Mouse (Mus musculus) adipocyte (in vitro differentiated cells): ENCODE measurements around the gene Fam155a.

Source experiments
- DNase-seq: peaks from one replicate; pipeline ENCODE4 v3.0.0-alpha.2; 2016; ENCODE audit warnings: low spot score

Fam155a gene

DNA sequence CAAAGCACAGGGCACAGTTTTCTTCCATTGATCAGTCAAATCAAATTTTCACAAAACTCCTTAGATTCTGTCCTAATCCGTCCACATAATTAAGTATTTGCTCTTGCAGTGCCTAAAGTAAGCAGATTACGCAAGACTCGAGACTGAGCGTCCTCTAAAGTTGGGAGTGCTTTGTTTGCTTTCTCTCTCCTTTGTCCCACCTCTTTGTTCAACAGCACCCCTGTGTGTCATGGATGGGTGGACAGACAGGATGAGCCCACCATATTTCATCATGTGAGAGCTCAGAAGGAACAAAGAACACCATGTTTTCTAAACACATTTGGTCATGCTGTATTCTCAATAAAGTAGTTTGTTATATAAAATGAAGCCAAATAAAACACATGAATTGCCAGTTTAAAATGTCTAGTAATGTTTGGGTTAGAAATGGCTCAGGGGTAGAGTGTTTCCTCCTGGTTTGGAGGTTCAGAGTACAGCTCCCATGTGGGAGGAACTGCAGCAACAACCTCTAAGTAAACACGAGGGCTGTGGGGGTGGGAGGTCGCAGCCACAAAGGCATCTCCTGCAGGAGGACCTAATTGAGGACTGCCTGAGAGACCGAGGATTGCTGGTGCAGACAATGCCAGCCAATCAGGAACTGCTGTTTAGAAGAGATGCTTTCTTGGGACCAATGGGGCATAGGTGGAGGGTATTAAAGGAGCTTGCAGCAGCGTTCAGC, 482.8 kb downstream of the Fam155a start:
- no peak for DNase-seq

DNA sequence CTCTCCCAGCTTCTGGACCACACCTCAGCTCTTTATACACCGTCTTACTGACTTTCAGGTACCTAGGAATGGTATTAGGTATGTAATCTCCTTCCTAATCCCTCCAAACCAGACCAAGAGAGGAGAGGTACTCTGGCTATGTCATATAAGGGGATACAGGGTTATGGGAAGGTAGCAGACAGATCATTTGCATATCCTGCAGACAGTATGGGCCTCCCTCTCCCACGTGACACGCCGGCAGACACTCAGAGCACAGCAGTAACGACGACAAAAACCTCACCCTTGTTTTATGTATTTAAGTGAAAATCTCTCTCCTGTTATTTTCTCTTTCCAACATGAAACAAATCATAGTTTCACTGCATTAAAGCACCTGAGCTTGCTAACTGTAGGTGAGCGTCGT, 496.8 kb downstream of the Fam155a start:
- DNase-seq, result no peak

DNA sequence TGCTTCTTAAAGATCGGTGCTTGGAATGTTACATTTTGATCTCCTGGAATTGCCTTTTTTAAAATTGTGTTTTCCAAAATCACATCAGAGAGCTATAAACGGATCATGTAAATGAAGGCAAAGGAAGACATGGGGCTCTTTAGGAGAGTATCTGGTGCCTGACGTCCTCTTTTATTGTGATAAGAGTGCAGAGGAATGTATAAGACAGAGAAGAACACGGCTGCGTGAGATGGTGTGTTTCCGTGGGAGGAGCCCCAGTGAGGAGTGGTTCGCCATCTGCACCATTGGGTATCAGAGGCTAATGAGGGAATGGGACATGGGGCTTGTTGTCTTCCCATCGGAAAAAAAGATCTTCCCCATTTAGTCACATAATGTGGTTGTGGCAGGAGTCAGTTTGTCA, 506.6 kb downstream of the Fam155a start:
- no peak for DNase-seq

DNA sequence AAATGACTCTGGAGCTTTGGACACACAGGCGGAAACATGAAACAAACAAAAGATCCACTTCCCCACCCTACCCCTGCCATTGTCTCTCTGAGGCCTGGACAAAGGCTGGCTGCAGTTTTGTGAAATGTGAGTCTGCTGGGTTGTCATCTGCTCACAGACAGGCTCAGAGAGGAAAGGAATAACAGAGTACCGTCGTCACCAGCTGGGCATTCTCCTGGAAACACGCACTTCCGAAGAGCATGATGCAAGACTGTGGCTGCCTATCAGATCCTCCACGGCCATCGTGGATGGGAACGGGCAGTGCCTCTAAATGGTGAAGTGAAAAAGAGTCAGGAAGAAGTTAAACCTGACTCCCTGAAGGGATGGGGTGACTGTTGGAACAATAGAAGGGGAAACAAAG, 509.4 kb downstream of the Fam155a start:
- DNase-seq, result no peak

DNA sequence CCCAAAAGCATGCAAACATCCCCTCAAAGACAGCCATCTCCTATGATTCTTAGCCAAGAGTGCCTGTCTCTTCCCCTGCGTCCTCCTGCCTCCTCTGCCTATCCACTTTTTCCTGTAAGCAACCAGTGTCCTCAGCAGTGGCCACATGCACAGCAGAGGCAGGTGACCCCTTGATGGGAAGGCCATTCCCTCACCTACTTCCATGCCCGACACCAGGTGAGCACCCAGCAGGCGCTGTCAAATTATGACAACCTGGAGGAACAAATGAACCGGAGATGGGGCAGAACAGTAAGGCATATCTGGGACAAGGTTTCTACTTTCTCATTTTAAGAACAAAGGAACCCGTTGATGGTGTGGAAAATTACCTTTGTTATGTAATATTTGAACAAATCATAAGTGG, 515.6 kb downstream of the Fam155a start:
- no peak for DNase-seq

- DNase-seq, result no peak
These were observed 518.0 kb downstream of the Fam155a start for GRCm38 (mm10) chr8:9252991-9253390.

- DNase-seq, result no peak
These were observed 522.7 kb downstream of the Fam155a start for GRCm38 (mm10) chr8:9248109-9248821.

GRCm38 (mm10) chr8:9245994-9246393, 525.0 kb downstream of the Fam155a start:
- DNase-seq, result no peak

DNA sequence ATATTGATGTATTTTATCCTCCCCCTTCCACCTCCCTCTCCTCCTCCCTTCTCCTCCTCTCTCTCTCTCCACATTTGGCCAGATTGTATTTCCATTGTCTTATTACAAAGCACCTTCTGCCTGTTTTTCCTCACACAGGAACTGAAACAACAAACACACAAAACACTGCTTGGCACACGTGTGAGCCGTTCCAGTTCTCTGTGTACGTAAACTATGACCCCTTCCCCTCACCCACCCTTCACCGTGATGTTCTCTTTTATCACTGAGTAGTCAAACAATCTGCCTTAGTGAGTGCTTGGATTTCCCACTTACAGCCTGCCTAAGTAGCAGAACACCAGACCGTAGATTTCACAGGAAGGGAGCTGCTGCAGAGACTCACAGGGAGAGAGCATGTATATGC, 530.0 kb downstream of the Fam155a start:
- DNase-seq, result no peak

DNA sequence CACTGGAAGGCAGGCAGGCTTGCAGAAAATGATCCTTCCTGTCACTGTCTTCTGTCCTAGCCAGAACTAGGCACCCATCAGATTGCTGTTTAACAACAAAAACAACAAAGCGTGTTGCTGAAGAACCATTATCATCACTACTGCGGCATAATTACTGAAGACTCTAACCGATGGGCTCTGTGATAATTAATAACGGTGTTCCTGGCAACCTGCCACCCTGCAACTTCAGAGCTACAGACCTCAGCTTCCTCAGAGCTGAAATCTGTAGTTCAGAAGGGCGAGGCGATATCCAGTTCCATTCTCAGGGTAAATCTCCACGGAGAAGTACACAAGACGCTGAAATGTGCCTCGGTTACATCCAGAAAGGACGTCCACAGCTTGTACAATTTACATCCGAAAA, 531.2 kb downstream of the Fam155a start:
- no peak for DNase-seq

DNA sequence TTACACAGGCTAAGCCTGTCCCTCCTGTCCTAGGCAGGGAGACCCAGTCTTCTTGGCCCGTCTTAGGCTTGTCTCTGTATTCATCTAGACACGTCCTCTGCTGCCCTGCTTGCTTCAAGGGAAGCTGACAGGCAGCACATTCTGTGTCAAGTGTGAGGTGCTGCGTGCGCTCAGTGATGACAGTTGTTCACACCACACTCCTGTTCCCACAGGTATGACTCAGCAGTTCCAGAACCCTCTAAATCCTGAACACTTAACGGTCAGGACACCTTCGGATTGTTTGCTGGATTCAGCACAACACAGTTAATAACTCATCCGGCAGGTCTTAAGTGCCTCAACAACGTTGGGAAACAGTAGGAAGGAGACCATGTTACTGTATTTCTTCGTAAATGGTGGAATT, 532.0 kb downstream of the Fam155a start:
- no peak for DNase-seq

DNA sequence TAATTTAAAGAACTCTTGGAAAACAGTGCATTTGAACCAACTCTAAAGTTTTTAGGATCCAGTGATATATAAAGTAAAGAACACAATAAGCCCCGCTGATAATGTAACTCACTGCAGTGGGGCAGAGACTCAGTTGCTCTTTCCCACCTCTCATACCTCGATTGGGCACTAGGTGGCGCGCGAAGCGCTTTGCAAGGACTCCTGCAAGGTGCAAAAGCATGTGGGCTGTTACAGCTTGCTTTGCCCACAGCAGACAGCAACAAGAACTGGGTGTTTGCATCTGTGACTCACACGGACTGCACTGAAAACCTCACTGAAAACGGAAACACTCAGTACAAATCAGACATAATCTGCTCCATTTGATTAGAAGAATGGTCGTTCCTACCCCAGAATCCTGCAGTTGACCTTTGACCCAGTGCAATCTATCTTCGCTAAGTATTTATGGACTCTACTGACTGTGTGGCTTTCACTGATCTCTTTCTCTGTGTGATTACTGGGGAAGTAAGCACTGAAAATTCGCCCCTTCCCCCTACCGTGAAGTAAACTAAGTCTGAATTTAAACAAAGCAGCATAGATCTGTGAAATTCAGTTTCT, 537.5 kb downstream of the Fam155a start:
- DNase-seq, result peak; percentile 77

DNA sequence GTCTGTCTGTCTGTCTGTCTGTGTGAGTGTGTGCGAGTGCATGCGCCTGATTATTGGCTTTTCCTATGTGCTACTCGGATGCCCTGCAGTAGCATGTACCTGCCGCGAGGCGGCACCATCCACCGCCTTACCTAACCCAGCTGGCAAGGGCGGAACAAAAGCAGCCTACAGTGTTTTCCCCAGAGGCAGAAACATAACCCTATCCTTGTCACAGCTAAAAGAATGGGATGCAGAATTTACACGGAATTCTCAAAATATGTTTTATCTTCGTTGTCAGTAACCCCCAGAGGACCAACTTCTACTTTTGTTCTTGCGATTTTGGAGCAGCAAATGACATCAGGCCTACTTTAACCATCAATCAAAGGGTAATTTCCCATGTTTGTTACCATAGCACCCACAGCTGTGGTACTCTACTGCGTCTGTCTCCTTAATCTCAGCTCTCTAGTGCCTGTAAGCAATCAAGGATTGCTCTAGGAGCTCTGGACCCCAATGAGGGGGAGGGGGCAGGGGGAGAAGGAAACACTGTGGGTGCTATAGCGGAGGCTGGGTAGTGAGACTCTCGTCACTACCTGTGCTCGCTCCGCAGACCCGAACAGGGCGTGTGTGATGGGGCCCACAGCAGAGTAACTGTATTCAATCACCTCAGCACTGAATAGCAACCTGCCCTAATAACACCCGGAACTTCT, 543.0 kb downstream of the Fam155a start:
- no peak for DNase-seq

DNA sequence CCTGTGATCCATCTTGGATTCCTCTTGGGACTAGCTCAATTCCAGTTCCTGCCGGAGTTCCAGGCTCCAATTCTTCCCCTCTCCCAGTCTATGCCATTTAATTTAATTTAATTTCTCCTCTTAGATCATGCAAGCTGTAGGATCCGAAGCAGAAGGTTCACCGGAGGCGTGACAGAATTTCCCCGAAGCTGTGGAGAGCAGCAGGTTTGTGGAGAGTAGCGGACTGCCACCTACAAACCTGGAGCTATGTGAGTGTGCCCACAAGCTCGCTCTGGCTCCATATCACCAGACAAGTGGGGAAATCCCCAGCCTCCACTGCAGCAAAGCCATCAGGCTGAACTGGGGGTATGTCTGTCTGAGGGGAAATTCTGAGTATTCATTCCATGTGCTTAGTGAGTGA, 544.2 kb downstream of the Fam155a start:
- DNase-seq, result no peak

GRCm38 (mm10) chr8:9211751-9212150, 559.2 kb downstream of the Fam155a start:
- no peak for DNase-seq

DNA sequence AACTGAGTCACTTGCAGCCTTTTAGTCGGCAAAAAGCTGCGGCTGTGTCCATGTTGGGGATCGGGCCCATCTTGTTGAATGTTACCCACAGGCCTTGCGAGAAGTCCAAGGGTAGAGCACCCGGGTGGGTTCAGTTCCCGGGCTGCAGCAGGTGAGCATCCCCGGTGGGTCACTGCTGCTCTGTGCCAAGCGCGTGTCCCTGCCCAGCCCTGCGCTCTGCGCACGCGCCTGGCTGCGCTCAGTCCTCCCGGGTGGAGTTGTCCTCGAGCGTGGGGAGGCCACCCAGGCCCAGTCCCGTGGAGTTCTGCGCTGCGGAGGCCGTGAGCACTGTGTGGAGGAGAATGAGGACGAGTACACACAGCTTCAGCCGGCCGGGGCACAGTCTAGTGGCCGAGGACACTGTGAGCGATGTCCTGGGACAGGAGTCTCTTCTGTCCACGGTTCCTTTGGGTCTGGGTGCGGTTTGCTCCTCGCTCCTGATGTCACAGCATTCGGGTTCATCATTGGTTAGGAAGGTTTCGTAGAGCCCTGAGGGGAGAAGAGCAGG, 563.4 kb downstream of the Fam155a start:
- no peak for DNase-seq

GRCm38 (mm10) chr8:9204345-9205067, 566.5 kb downstream of the Fam155a start:
- no peak for DNase-seq

- no peak for DNase-seq
These were observed 570.9 kb downstream of the Fam155a start for GRCm38 (mm10) chr8:9200099-9200498.

- no peak for DNase-seq
These were observed 579.3 kb downstream of the Fam155a start for GRCm38 (mm10) chr8:9191682-9192081.

DNA sequence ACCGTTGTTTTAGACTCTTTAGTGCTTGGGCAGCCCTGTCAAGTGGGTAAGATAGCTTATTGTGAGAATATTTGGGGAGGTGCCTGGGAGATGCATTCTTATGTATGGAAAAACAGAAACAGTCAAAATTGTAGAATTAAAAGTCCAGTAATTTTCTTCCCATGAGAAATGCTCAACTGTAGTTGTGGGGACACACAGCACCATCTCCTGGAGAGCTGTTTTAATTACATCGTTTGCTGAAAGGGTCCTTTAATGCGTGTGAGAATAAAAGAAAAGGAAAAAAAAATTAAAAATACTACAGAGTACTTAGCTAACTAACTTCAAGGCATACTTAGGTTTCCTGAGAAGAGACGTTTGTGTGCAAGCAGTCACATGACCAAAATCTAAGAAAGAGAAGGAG, 582.3 kb downstream of the Fam155a start:
- DNase-seq, result no peak

GRCm38 (mm10) chr8:9185200-9185599, 585.8 kb downstream of the Fam155a start:
- DNase-seq, result no peak

DNA sequence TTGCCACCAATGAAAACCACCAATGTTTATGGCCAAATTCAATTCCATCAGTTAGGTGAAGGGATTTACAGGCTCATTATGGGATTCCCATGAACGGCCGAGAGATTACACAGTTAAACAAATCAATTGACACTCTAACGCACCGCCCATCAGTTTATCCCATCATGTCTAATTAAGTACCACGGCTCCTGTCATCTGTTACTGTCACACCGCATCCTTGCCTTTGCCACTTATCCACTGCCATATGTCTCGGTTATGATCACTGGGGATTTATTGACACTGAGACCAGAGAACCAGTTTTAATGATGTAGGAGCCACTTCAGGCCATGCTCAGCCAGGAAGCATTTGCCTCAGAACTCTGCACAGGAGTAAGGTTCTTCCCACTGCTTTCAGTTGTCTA, 588.5 kb downstream of the Fam155a start:
- no peak for DNase-seq
